Mouse (Mus musculus) ES-E14 (cell line): ENCODE measurements at regions not wholly inside any gene's neighbourhood (a gene's known extent, or its start where the extent isn't known, plus 50 kb on each side); places are given as distances from the start of the nearest gene placed in this dataset.
A peak's percentile ranks its signal among the peaks of the same experiment; 100 is the strongest.

Experiments used
- DNase-seq: peaks from one replicate; pipeline ENCODE4 v3.0.0-alpha.2; 2013; ENCODE audit warnings: low read depth, low spot score
- H3K27ac ChIP-seq: 2 replicates; pipeline ENCODE4 v1.5.1; 2012; ENCODE audit warnings: low read depth, mild to moderate bottlenecking, low read length, moderate library complexity, mixed read lengths; ENCODE audit not compliant: poor library complexity, insufficient read depth, severe bottlenecking
- H3K36me3 ChIP-seq: 2 replicates; pipeline ENCODE4 v1.6.1; 2012; ENCODE audit warnings: mild to moderate bottlenecking, low read length, moderate library complexity, mixed read lengths; ENCODE audit not compliant: control insufficient read depth, poor library complexity, insufficient read depth, severe bottlenecking
- H3K4me1 ChIP-seq, 2 experiments: fragments of 150-350 bp in 1 of 2; sonication (generic) in 1 of 2; 2 replicates each; pipeline ENCODE4 v1.6.1; 2012; ENCODE audit warnings: low read length in 2 of 2, mild to moderate bottlenecking in 1 of 2, mixed read lengths in 1 of 2; ENCODE audit not compliant: control insufficient read depth in 2 of 2, insufficient read depth in 2 of 2, poor library complexity in 1 of 2
- H3K4me3 ChIP-seq, 2 experiments: fragments of 150-350 bp in 1 of 2; sonication (generic) in 1 of 2; 2 replicates each; pipeline ENCODE4 v1.5.1; 2012; ENCODE audit warnings: low read length in 2 of 2, low read depth in 1 of 2, mild to moderate bottlenecking in 1 of 2, mixed read lengths in 1 of 2; ENCODE audit not compliant: insufficient read depth in 1 of 2, poor library complexity in 1 of 2, severe bottlenecking in 1 of 2
- H3K9ac ChIP-seq: 2 replicates; pipeline ENCODE4 v1.6.1; 2012; ENCODE audit warnings: low read depth, mild to moderate bottlenecking, low read length, mixed read lengths; ENCODE audit not compliant: poor library complexity, insufficient read depth, severe bottlenecking
- H3K9me3 ChIP-seq: fragments of 150-350 bp; sonication (generic); 2 replicates; pipeline ENCODE4 v1.6.1; 2012; ENCODE audit warnings: low read depth, mild to moderate bottlenecking, low read length; ENCODE audit not compliant: control insufficient read depth, insufficient read depth
- CHD2 ChIP-seq: IDR thresholded peaks from 2 replicates; pipeline ENCODE4 v1.6.1; 2014; ENCODE audit warnings: mild to moderate bottlenecking, low read depth, low read length, inconsistent platforms
- HCFC1 ChIP-seq: IDR thresholded peaks from 2 replicates; pipeline ENCODE4 v1.6.1; 2012; ENCODE audit warnings: low read length, inconsistent platforms, borderline replicate concordance; ENCODE audit not compliant: insufficient read depth
- MAFK ChIP-seq: IDR thresholded peaks from 2 replicates; pipeline ENCODE4 v1.6.1; 2014; ENCODE audit warnings: mild to moderate bottlenecking, low read depth, low read length, inconsistent platforms; ENCODE audit not compliant: insufficient read depth
- ZC3H11A ChIP-seq: IDR thresholded peaks from 2 replicates; pipeline ENCODE4 v1.6.1; 2012; ENCODE audit warnings: low read depth, mild to moderate bottlenecking, inconsistent platforms, low read length, borderline replicate concordance
- ZNF384 ChIP-seq: IDR thresholded peaks from 2 replicates; pipeline ENCODE4 v1.6.1; 2012; ENCODE audit warnings: low read depth, low read length, inconsistent platforms
- in situ Hi-C, 2 experiments: fragments of 600-800 bp; cut with MboI; formaldehyde crosslinking; loops; one replicate each; pipeline ENCODE4 v1.15.1; 2025; ENCODE audit warnings: low sequenced_read_pairs in 2 of 2, inconsistent platforms in 1 of 2; ENCODE audit not compliant: unreplicated experiment in 2 of 2

- Histone ChIP-seq H3K27ac (no peak overlapping the region), H3K9ac (no peak overlapping the region), H3K36me3 (no peaks in the 10 kb centered on the region), H3K9me3 (no peaks in the 10 kb centered on the region), H3K4me1 (no peaks in the 10 kb centered on the region), H3K4me3 (peak overlapping the region; percentile 35 to 59)
- in situ Hi-C loops = no loop called here
- DNase-seq = peak; percentile 61
- no peak for TF ChIP-seq HCFC1
- TF ChIP-seq ZNF384 = no peak
- TF ChIP-seq MAFK = no peak
Measured at GRCm38 (mm10) chr12:104545993-104546769, 73.1 kb upstream of the Gsc start.

GRCm38 (mm10) chr12:104539911-104540310, 66.8 kb upstream of the Gsc start:
- in situ Hi-C loops = no loop called here
- Histone ChIP-seq H3K9ac (no peak overlapping the region), H3K27ac (no peak overlapping the region), H3K4me1 (peaks cover 0 to 4% of the 10 kb centered on the region in 2 experiments; a peak in 1 of 4 replicates), H3K36me3 (no peaks in the 10 kb centered on the region), H3K9me3 (no peaks in the 10 kb centered on the region), H3K4me3 (no peak overlapping the region)
- TF ChIP-seq ZC3H11A (no peak), CHD2 (no peak), ZNF384 (no peak), HCFC1 (no peak), MAFK (no peak)
- DNase-seq = peak; percentile 27

- Histone ChIP-seq H3K4me3 (no peak overlapping the region), H3K4me1 (peaks cover 0 to 4% of the 10 kb centered on the region in 2 experiments; a peak in 1 of 4 replicates), H3K9ac (no peak overlapping the region), H3K9me3 (no peaks in the 10 kb centered on the region), H3K27ac (no peak overlapping the region), H3K36me3 (no peaks in the 10 kb centered on the region)
- in situ Hi-C loops = no loop called here
- TF ChIP-seq HCFC1 = no peak
- TF ChIP-seq ZC3H11A = no peak
- no peak for TF ChIP-seq CHD2
- no peak for TF ChIP-seq ZNF384
- no peak for TF ChIP-seq MAFK
- peak; percentile 49 for DNase-seq
Measured at GRCm38 (mm10) chr12:104538436-104538835, 65.3 kb upstream of the Gsc start.

- TF ChIP-seq MAFK = no peak
- no peak for TF ChIP-seq ZNF384
- no peak for TF ChIP-seq CHD2
- TF ChIP-seq ZC3H11A = no peak
- no peak for TF ChIP-seq HCFC1
- DNase-seq = no peak
- Histone ChIP-seq H3K4me1 (peaks cover 0 to 3% of the 10 kb centered on the region in 2 experiments; a peak in 1 of 4 replicates), H3K9me3 (no peaks in the 10 kb centered on the region), H3K27ac (no peak overlapping the region), H3K36me3 (no peaks in the 10 kb centered on the region), H3K4me3 (no peak overlapping the region), H3K9ac (no peak overlapping the region)
- in situ Hi-C loops = no loop called here
Measured at GRCm38 (mm10) chr12:104531512-104532447, 58.6 kb upstream of the Gsc start.
